Mouse (Mus musculus): ENCODE measurements around the gene Mtm1.
"Not testable (repeated sequence)": the region's sequence is repeated elsewhere in the genome, so short reads cannot be mapped to it uniquely, and the experiment has no call there.

Gene Mtm1

DNA sequence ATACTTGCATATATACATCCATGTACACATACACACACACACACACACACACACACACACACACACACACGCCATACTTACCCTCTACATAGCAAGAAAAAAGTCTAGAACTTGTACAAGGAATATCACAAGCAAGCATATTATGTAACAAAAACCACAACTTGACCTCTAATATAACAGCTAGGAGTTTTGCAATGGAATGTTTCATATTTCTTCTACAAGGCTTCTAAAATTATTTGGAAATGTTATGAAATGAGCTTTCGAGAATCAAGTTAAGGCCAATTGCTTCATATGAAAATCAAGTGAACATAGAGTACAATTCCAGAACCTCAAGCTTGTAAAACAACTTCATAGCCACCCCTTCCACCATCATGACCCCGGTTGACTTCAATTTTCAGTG is 74.9 kb downstream of the Mtm1 start:
- peak; percentile 19 for DNase-seq (ENCODE audit: extremely low read depth, low read depth, low spot score)

DNA sequence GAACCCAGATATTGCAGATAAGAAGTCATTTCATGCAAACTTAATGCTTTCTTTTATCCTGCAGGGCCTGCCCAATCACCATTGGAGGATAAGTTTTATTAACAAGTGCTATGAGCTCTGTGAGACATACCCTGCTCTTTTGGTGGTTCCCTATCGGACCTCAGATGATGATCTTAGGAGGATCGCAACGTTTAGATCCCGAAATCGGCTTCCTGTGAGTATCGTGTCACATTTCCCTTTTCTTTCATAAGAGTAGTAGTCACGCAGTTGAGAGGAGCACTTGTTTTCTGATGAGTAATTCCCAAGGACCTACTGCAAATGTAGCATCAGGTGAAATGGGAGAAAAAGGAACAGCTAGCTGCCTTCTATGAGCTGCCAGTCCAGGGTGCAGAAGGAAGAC is 76.5 kb downstream of the Mtm1 start:
- DNase-seq (ENCODE audit: extremely low read depth, low read depth, low spot score): no peak

DNA sequence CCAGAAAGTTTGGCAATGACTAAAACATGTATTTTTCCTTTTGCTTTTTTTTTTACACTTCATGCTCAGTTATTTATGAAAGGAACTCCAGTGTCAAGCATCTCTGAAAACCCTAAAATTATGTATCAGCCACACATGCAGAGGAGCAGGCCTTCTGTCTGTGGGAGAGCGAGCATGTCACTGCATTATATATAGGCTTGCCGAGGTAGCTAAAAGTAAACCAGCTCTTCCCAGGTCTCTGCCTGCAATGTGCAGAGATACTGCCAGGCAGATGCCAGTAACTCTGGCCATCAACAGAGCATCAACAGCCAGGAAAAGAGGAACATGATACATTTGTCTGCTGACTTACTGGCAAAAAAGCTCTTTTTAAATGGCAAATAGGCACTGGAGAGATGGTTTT is 83.6 kb downstream of the Mtm1 start:
- no peak for DNase-seq (ENCODE audit: extremely low read depth, low read depth, low spot score)

DNA sequence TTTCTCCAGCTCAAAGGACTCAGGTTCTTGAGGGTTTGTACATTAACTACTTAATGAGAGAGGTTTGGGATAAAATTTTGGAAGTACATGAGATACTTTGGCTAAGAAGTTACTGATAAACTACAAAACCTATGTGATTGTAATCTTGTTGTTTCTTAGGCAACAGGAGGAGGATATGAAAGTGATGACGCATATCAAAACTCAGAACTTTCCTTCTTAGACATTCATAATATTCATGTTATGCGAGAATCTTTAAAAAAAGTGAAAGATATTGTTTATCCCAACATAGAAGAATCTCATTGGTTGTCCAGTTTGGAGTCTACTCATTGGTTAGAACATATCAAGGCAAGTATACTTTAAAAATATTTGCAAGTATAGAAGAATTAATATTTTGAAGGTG is 85.4 kb downstream of the Mtm1 start:
- no peak for DNase-seq (ENCODE audit: extremely low read depth, low read depth, low spot score)

DNA sequence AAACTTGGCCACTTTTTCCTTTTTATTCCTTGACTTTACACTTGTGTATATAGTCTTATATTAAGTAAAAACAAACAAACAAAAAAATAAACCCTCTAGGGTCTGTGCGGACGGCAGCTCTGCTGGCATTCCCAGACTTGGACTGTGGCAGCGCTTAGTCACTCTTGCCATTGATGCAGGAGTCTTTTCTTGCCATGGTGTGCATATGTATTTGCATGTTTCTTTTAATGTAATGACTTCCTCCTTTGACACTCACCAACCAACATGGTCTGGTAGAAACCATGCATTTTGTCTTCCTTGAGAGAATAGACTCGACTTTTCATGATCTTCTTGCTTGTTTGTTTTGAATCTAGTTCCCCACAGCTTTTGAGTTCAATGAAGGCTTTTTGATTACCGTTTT is 91.6 kb downstream of the Mtm1 start:
- no peak for DNase-seq (ENCODE audit: extremely low read depth, low read depth, low spot score)

DNA sequence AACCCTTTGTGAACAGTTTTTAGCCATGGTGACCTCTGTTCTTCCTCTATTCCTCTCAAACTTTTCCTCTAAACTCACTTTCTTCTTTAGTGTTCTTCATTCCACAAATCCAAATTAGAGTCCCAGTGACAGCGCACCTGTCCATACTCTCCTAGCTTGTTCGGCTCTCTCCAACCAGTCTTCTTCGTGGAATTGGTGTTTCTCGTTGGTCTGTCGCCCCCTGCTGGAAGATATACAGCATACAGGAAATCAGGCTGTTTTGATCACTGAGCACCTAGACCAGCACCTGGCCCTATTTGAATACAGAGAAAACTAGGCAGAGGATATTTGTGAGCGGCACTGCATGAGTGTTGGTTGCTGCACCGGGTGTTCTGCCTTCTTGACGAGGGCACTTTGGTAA is 100.7 kb downstream of the Mtm1 start:
- no peak for DNase-seq (ENCODE audit: extremely low read depth, low read depth, low spot score)

DNA sequence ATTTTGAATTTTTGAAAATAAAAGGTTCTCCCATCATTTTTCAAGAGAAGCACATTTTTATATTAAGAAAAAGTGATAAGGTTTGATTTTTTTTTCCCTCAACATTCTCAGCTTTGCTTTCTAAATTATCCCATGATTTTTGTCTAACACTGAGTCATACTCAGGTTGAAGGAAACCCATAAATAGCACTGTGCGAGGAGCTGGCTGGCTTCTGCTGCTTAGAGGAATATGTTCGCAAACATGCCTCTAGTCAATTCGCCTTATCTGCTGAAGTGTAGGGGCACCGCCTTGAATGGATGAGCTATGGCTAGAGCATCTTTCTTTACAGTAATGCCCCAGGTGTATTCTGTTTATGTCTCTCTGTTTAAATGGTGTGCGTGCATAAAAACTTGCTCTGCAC is 103.8 kb downstream of the Mtm1 start:
- no peak for DNase-seq (ENCODE audit: extremely low read depth, low read depth, low spot score)

DNA sequence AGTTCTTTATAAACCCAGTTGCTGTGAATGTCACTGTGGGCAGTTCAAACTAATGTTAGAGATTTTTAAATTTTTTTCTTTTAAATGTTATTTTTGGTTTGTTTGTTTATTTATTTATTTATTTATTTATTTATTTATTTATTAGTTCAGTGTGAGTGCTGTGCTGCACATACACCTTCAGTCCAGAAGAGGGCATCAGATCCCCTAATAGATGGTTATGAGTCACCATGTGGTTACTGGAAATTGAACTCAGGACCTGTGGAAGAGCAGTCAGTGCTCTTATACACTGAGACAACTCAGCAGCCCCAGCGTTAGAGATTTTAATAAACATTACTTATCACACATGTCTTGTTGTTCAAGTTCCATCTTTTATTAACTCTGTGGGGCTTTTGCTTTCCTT is 141.5 kb downstream of the Mtm1 start:
- DNase-seq (ENCODE audit: extremely low read depth, low read depth, low spot score): no peak

DNA sequence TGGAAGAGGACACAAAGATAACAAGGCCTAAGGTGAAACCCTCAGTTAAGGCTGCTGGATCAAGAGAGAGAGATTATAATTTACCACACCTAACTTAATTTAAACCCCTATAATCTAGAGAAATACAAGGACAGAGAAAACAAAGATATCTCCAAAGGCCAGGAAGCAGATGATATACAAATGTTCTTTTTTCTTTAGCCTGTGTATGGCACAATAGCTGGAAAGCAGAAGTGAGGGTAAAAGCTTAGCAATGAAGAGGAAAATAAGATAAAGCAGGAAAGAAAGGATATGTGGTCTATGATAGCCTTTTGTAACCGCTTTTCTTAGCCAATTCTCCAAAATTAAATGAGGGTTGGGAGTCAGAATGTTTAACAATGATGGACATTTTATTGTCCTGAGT is 144.8 kb downstream of the Mtm1 start:
- no peak for DNase-seq (ENCODE audit: extremely low read depth, low read depth, low spot score)

DNA sequence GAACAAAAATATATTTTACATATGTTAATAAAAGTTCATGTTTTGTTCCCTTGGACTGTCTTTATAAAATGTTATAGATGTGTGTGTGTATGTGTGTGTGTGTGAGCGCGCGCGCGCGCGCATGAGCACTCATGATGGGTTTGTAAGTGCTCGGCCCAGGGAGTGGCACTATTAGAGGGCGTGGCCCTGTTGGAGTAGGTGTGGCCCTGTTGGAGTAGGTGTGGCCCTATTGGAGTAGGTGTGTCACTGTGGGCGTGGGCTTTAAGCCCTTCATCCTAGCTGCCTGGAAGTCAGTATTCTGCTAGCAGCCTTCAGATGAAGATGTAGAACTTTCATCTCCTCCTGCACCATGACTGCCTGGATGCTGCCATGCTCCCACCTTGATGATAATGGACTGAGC is 151.2 kb downstream of the Mtm1 start:
- not testable (repeated sequence) for DNase-seq (ENCODE audit: extremely low read depth, low read depth, low spot score)

DNA sequence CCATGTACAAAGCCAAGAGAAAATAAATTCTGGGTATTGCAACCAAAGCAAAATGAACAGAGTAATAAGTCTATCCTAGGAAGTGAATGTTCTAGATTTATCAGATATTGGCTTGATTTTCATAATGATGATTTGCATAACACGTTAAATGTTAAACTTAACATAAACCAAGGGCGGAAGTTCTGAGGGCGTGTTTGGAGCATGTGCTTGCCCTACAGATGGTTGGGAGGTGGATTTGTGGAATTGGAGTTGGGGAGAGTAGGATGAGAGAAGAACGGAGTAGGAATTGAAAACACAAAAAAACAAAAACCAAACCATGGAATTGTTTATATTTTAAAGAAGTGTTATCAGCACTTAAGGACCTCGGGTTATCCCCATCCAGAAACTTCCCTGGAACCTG is 153.5 kb downstream of the Mtm1 start:
- no peak for DNase-seq (ENCODE audit: extremely low read depth, low read depth, low spot score)

DNA sequence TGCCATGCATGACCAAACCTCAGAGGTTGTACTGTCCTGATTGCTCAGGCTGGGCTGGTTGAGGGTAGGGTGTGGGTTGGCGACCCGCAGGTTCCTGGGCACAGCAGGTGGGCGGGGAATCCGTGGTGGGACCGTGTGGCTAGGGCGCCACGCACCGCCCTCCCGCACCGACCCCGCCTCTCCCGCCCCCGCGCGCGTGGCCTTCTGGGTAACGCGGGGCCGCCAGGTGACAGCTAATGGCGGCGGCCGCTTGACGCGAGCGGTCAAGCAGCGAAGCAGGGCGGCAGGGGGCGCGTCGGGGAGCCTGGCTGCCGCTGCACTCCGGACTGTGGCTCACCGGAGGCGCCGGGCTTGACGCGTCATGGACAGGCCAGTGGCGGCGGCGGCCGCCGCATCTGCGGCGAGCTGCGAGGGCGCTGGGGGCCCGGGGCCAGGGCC is 154.0 kb downstream of the Mtm1 start, which contains the start of gene Mtmr1:
Gene Mtmr1, plus strand, starts transcription at position 207 of the 438 bp plus-strand sequence.
- DNase-seq (ENCODE audit: extremely low read depth, low read depth, low spot score): no peak

DNA sequence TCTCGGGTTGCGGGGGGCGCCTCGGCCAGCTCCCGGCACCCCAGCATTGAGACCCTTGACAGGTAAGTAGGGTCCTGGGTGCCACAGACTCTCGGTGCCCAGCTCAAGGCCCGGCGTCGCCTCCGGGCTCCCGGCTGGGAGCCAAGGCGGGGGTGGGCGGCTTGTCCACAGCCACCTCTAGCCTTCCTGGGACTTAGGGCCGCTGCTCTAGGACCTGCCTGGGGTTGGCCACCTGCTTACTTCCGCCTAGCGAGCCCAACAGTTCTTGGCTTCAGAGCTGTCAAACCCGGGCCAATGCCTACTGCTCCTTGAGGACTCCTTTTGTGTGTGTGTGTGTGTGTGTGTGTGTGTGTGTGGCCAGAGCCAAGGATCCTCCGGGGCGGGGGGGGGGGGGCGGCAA is 154.4 kb downstream of the Mtm1 start:
- no peak for DNase-seq (ENCODE audit: extremely low read depth, low read depth, low spot score)
